Mouse (Mus musculus) G1E (cell line): ENCODE measurements around the gene Slc25a31.

Source experiments
- CTCF ChIP-seq: IDR thresholded peaks from 2 replicates; pipeline ENCODE4 v1.5.1; 2012; ENCODE audit warnings: low read depth, low read length, inconsistent platforms, mixed read lengths
- GATA1 ChIP-seq: IDR thresholded peaks from 2 replicates; pipeline ENCODE4 v1.6.1; 2012; ENCODE audit warnings: borderline replicate concordance, low read length, inconsistent platforms, mixed read lengths
- POLR2AphosphoS5 ChIP-seq: IDR thresholded peaks from 2 replicates; pipeline ENCODE4 v1.6.1; 2012; ENCODE audit warnings: low read depth, low read length, inconsistent platforms; ENCODE audit not compliant: insufficient replicate concordance
- TAL1 ChIP-seq: conservative IDR thresholded peaks from 2 replicates; pipeline ENCODE4 v1.6.1; 2012; ENCODE audit warnings: low read depth, low read length, inconsistent platforms, mixed read lengths

GRCm38 (mm10) chr3:40704816-40705430 lies 3.7 kb upstream of the Slc25a31 start:
- no peak for TF ChIP-seq CTCF
- no peak for TF ChIP-seq TAL1
- TF ChIP-seq GATA1: no peak
- TF ChIP-seq POLR2AphosphoS5: no peak
